8 mouse cellular contexts compared by ENCODE assay signal in the genomic region with DNA sequence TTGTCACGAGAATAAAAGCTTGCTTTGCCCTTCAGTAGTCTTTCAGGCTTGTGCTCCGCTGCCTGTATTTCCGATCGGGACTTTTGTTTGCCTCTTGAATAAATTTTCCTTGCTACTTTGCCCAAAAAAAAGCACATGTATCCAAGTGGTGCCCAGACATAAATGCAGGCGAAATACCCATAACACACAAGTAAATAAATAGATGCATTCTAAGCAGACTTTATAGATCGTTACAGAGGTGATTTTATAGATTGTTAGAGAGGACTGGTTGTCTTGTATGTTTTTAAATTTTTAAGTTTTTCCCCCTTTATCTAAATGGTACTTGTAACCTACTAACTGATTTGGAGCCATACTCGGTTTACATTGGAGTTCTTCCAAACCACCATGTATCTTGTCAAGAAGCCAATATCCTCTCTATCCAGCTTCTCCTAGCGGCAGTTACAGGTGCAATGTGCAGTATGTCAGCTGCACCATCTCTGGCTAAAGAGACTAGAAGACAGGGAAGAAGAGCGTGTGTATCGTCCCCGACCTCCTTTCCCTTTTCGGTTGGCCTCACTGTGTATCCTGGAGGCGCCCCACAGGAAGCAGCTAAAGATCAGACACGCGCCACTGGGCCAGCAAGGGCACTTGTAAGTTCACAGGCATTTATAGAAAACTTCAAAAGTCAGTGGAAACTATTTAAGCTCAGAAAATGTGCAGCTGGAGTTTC. TPM values are rescaled to one million over a fixed set of nuclear protein-coding genes. Genes with fewer than 3 reads are reported as not detected.
DNase-seq lines count a peak whose midpoint lies in the region; ATAC-seq and TF ChIP-seq lines count a peak whose summit lies in the region.

No protein-coding gene starts in this region.

- WGBS in hindbrain, postnatal 0 days = 39% methylated on average over 15 of the region's 15 CpGs
- WGBS in hindbrain, embryonic 11.5 days = 74% methylated on average over 15 of the region's 15 CpGs

- 0 out of 2 replicates have a peak, but pooled peaks cover 7% of the 10 kb centered on the region for H3K4me1 ChIP-seq in hindbrain, postnatal 0 days (ENCODE audit: insufficient read depth, low read length)
- no peaks in the 10 kb centered on the region for H3K4me1 ChIP-seq in hindbrain, embryonic 11.5 days (replicated peaks; ENCODE audit: control insufficient read depth, insufficient read depth, low read length)

- H3K4me2 ChIP-seq in hindbrain, postnatal 0 days (ENCODE audit: low read depth, low read length) = peak overlapping the region; percentile 36; the same call in 1 of the 2 replicates
- H3K4me2 ChIP-seq in hindbrain, embryonic 11.5 days (replicated peaks; ENCODE audit: low read depth, low read length) = no peak overlapping the region

- no peak for TF ChIP-seq POLR2A in brain, embryonic 14.5 days (IDR thresholded peaks at IDR 0.05; ENCODE audit: borderline replicate concordance, extremely low read depth, insufficient read depth, insufficient read length, poor library complexity, severe bottlenecking)

- TF ChIP-seq CTCF in hindbrain, postnatal 0 days (IDR thresholded peaks at IDR 0.05; ENCODE audit: low read depth) = peak; percentile 41; the same call in 1 of the 2 replicates
- TF ChIP-seq CTCF in brain, embryonic 14.5 days (IDR thresholded peaks at IDR 0.05; ENCODE audit: borderline replicate concordance, extremely low read depth, insufficient read depth, insufficient read length) = no peak

- H3K27me3 ChIP-seq in hindbrain, postnatal 0 days (ENCODE audit: insufficient read depth, low read length) = no peaks in the 10 kb centered on the region
- no peaks in the 10 kb centered on the region for H3K27me3 ChIP-seq in hindbrain, embryonic 11.5 days (ENCODE audit: control insufficient read depth, insufficient read depth, low read length)

- 0 out of 2 replicates have a peak, but pooled peaks cover 1% of the 10 kb centered on the region for H3K36me3 ChIP-seq in hindbrain, postnatal 0 days (ENCODE audit: insufficient read depth, low read length)
- H3K36me3 ChIP-seq in hindbrain, embryonic 11.5 days (ENCODE audit: control insufficient read depth, insufficient read depth, low read length) = no peaks in the 10 kb centered on the region

- no peaks in the 10 kb centered on the region for H3K9me3 ChIP-seq in hindbrain, postnatal 0 days (ENCODE audit: low read length)
- H3K9me3 ChIP-seq in hindbrain, embryonic 11.5 days (ENCODE audit: control insufficient read depth, low read length) = no peaks in the 10 kb centered on the region

- H3K4me3 ChIP-seq in hindbrain, postnatal 0 days (ENCODE audit: low read length) = no peak overlapping the region
- no peak overlapping the region for H3K4me3 ChIP-seq in hindbrain, embryonic 11.5 days (ENCODE audit: low read depth, low read length)

- H3K27ac ChIP-seq in hindbrain, postnatal 0 days = no peak overlapping the region
- H3K27ac ChIP-seq in hindbrain, embryonic 11.5 days (ENCODE audit: low read depth, low read length) = no peak overlapping the region

- ATAC-seq in hindbrain, postnatal 0 days = no peak
- no peak for ATAC-seq in hindbrain, embryonic 11.5 days (ENCODE audit: low FRiP score)

- peak; percentile 54 for DNase-seq in hindbrain, postnatal 0 days (ENCODE audit: low spot score)
- no peak for DNase-seq in hindbrain, embryonic 11.5 days (ENCODE audit: low spot score)
- peak; percentile 59 for DNase-seq in brain, embryonic 14.5 days (ENCODE audit: low read depth)
- DNase-seq in kidney, adult 9 months = peak; percentile 20
- peak; percentile 21 for DNase-seq in lung, postnatal 36 days
- DNase-seq in layer of hippocampus, postnatal 36 days = no peak
- no peak for DNase-seq in layer of hippocampus, postnatal 10 days (ENCODE audit: low spot score in 2 of 2)
- no peak for DNase-seq in left cerebral cortex, adult 9 months (ENCODE audit: low spot score in 2 of 2)

- no peak overlapping the region for H3K9ac ChIP-seq in hindbrain, postnatal 0 days (replicated peaks; ENCODE audit: low read length)
- no peak overlapping the region for H3K9ac ChIP-seq in hindbrain, embryonic 11.5 days (ENCODE audit: low read depth, low read length)

RNA-seq across cellular contexts. Expression of a gene that starts 18.4 kb away (rescaled TPM):
- total RNA-seq in hindbrain, postnatal 0 days (2014; rRNA removed) = 13.8 and 15.5 TPM in 2 replicates
- 15.0 and 16.8 TPM in 2 replicates for polyA plus RNA-seq in hindbrain, postnatal 0 days (2015; fragmentation: Nextera tagmentation; extraction: Ambion mirVana)
- 9.3 and 9.8 TPM in 2 replicates for polyA plus RNA-seq in hindbrain, embryonic 11.5 days (2014; fragmentation: Nextera tagmentation; extraction: Ambion mirVana)
- 6.1 and 7.2 TPM in 2 replicates for polyA plus RNA-seq in brain, embryonic 14.5 days (2012; rRNA removed)
- 1 to 10 TPM; 7.1 to 7.8 TPM for total RNA-seq in layer of hippocampus, postnatal 36 days (2021)
- 1 to 10 TPM; 9.3 to 9.5 TPM for total RNA-seq in layer of hippocampus, postnatal 10 days (2021)

RNA-seq across cellular contexts. Expression of a gene that starts 24.4 kb away (rescaled TPM):
- total RNA-seq in hindbrain, postnatal 0 days (2014; rRNA removed) = not detected in 2 replicates
- not detected in 2 replicates for polyA plus RNA-seq in hindbrain, postnatal 0 days (2015; fragmentation: Nextera tagmentation; extraction: Ambion mirVana)
- not detected in 2 replicates for polyA plus RNA-seq in hindbrain, embryonic 11.5 days (2014; fragmentation: Nextera tagmentation; extraction: Ambion mirVana)
- not detected in 2 replicates for polyA plus RNA-seq in brain, embryonic 14.5 days (2012; rRNA removed)
- not detected for total RNA-seq in layer of hippocampus, postnatal 36 days (2021)
- total RNA-seq in layer of hippocampus, postnatal 10 days (2021) = not detected

RNA-seq across cellular contexts. Expression of a gene that starts 39.9 kb away (rescaled TPM):
- 63.2 and 72.3 TPM in 2 replicates for total RNA-seq in hindbrain, postnatal 0 days (2014; rRNA removed)
- polyA plus RNA-seq in hindbrain, postnatal 0 days (2015; fragmentation: Nextera tagmentation; extraction: Ambion mirVana) = 75.1 and 81.4 TPM in 2 replicates
- polyA plus RNA-seq in hindbrain, embryonic 11.5 days (2014; fragmentation: Nextera tagmentation; extraction: Ambion mirVana) = 53.9 and 56.0 TPM in 2 replicates
- polyA plus RNA-seq in brain, embryonic 14.5 days (2012; rRNA removed) = 63.9 and 75.0 TPM in 2 replicates
- 10 to 100 TPM; 29.9 to 33.1 TPM for total RNA-seq in layer of hippocampus, postnatal 36 days (2021)
- 10 to 100 TPM; 36.2 to 40.7 TPM for total RNA-seq in layer of hippocampus, postnatal 10 days (2021)

RNA-seq across cellular contexts. Expression of a gene that starts 40.7 kb away (rescaled TPM):
- total RNA-seq in hindbrain, postnatal 0 days (2014; rRNA removed) = 6.3 and 6.8 TPM in 2 replicates
- polyA plus RNA-seq in hindbrain, postnatal 0 days (2015; fragmentation: Nextera tagmentation; extraction: Ambion mirVana) = 2.7 and 3.3 TPM in 2 replicates
- 34.0 and 40.2 TPM in 2 replicates for polyA plus RNA-seq in hindbrain, embryonic 11.5 days (2014; fragmentation: Nextera tagmentation; extraction: Ambion mirVana)
- 8.0 and 9.1 TPM in 2 replicates for polyA plus RNA-seq in brain, embryonic 14.5 days (2012; rRNA removed)
- 10 to 100 TPM; 20.3 TPM for total RNA-seq in layer of hippocampus, postnatal 36 days (2021)
- 10 to 100 TPM; 10.1 to 11.2 TPM for total RNA-seq in layer of hippocampus, postnatal 10 days (2021)

RNA-seq across cellular contexts. Expression of a gene that starts 45.8 kb away (rescaled TPM):
- 27.0 and 27.5 TPM in 2 replicates for total RNA-seq in hindbrain, postnatal 0 days (2014; rRNA removed)
- polyA plus RNA-seq in hindbrain, postnatal 0 days (2015; fragmentation: Nextera tagmentation; extraction: Ambion mirVana) = 14.0 and 15.2 TPM in 2 replicates
- polyA plus RNA-seq in hindbrain, embryonic 11.5 days (2014; fragmentation: Nextera tagmentation; extraction: Ambion mirVana) = 16.9 and 17.7 TPM in 2 replicates
- polyA plus RNA-seq in brain, embryonic 14.5 days (2012; rRNA removed) = 21.4 and 21.9 TPM in 2 replicates
- total RNA-seq in layer of hippocampus, postnatal 36 days (2021) = 10 to 100 TPM; 22.8 to 24.5 TPM
- 10 to 100 TPM; 22.3 to 22.4 TPM for total RNA-seq in layer of hippocampus, postnatal 10 days (2021)

Comparison
In these comparisons a context has a peak if more than half of its experiments do, and no peak if none do; other contexts are left out.
1. DNase-seq: peak in hindbrain, postnatal 0 days (single experiment), brain, embryonic 14.5 days (single experiment), kidney, adult 9 months (single experiment) and lung, postnatal 36 days (single experiment); none in hindbrain, embryonic 11.5 days (single experiment), layer of hippocampus, postnatal 36 days (0 of 2), layer of hippocampus, postnatal 10 days (0 of 2) and left cerebral cortex, adult 9 months (0 of 2).